Mouse (Mus musculus) neural tube, embryonic 14.5 days (tissue): ENCODE measurements around the gene Gpc6. TPM values are rescaled to one million over a fixed set of nuclear protein-coding genes. Genes with fewer than 3 reads are reported as not detected.

Source experiments
- ATAC-seq: fragments of 200-750 bp; cut with Nextera tagmentation; 2 replicates; pipeline ENCODE4 v1.8.0; 2017; ENCODE audit warnings: low read depth, mild to moderate bottlenecking, moderate TSS enrichment, moderate library complexity
- H3K27ac ChIP-seq: fragments of 300-500 bp; sonication (generic); 2 replicates; pipeline ENCODE4 v1.5.1; 2014; ENCODE audit warnings: low read depth, mild to moderate bottlenecking, control low read depth, low read length, moderate library complexity, mixed read lengths
- H3K27me3 ChIP-seq: fragments of 300-500 bp; sonication (generic); 2 replicates; pipeline ENCODE4 v1.6.1; 2014; ENCODE audit warnings: low read length; ENCODE audit not compliant: control insufficient read depth, insufficient read depth
- H3K36me3 ChIP-seq: fragments of 300-500 bp; sonication (generic); 2 replicates; pipeline ENCODE4 v1.6.1; 2014; ENCODE audit warnings: low read length, mixed read lengths; ENCODE audit not compliant: control insufficient read depth, insufficient read depth
- H3K4me1 ChIP-seq: fragments of 300-500 bp; sonication (generic); 2 replicates; pipeline ENCODE4 v1.6.1; 2014; ENCODE audit warnings: low read length; ENCODE audit not compliant: control insufficient read depth, insufficient read depth
- H3K4me2 ChIP-seq: fragments of 300-500 bp; sonication (generic); 2 replicates; pipeline ENCODE4 v1.6.1; 2014; ENCODE audit warnings: mild to moderate bottlenecking, low read depth, low read length, control low read depth
- H3K4me3 ChIP-seq: fragments of 300-500 bp; sonication (generic); 2 replicates; pipeline ENCODE4 v1.5.1; 2014; ENCODE audit warnings: low read depth, low read length, control low read depth, mixed read lengths
- H3K9ac ChIP-seq: fragments of 300-500 bp; sonication (generic); replicated peaks from 2 replicates; pipeline ENCODE4 v1.6.1; 2014; ENCODE audit warnings: low read depth, mild to moderate bottlenecking, control low read depth, low read length, mixed read lengths
- H3K9me3 ChIP-seq: fragments of 300-500 bp; sonication (generic); 2 replicates; pipeline ENCODE4 v1.6.1; 2016; ENCODE audit warnings: low read length; ENCODE audit not compliant: control insufficient read depth
- WGBS: fragments of 180-500 bp; shearing (Covaris S2); extraction: QIAGEN DNeasy Blood & Tissue Kit; methylation state at CpG from one replicate; pipeline ENCODE4 v1.1.7; 2014; 5-methylcytosine and 5-hydroxymethylcytosine counted together
- polyA plus RNA-seq: library from polyadenylated mRNA; unstranded; fragments of >200 nt; fragmentation: Nextera tagmentation; extraction: Ambion mirVana; gene quantifications from 2 replicates; pipeline ENCODE4 v1.2.1, GENCODE M21; 2014

The Gpc6 gene
- polyA plus RNA-seq, 1 experiment from 2014 or later: 20.8 TPM

DNA sequence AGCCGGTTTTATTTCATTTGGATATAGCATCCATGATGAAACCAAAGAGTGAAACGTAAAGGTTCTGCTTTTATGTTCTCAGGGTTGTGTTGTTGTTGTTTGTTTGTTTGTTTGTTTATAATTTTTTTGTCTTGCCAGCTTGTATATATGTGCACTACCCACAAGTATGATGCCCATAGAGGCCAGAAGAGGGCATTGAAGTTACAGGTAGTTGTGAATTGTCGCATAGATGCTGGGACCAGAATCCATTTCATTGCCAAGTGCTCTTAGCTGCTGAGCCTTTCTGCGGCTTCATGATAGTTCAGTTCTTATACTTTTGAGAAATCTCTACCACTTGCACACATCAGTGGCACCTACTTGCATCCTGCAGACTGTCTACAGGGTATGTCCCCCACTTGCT is 758.0 kb downstream of the Gpc6 start:
- Histone ChIP-seq H3K36me3 (no peaks in the 10 kb centered on the region), H3K9ac (no peak overlapping the region), H3K27me3 (no peaks in the 10 kb centered on the region), H3K4me3 (no peak overlapping the region), H3K4me1 (no peaks in the 10 kb centered on the region; the same call in 1 of the 2 replicates), H3K9me3 (no peaks in the 10 kb centered on the region), H3K4me2 (no peak overlapping the region), H3K27ac (no peak overlapping the region)
- no peak for ATAC-seq
- 91% methylated on average over 4 of the region's 4 CpGs for WGBS

DNA sequence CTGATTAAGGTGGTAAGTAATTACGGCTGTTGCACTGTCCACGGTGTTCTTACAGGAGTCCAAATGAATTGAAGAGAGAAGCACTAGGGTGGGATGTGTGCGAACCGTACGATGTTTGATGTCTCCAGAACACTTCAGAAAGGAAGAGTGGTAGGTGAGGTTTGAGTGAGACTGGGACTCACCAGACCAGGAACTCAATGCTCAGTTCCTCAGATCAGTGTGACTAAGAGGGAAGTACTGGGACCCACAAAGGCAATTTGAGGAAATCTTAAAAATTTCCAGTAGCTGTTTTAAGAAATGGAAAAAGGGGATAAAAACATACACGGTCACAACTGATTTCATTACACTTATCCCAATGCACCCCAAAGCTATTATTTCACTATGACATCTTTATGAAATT is 764.7 kb downstream of the Gpc6 start:
- Histone ChIP-seq H3K4me2 (no peak overlapping the region), H3K27ac (no peak overlapping the region), H3K9me3 (no peaks in the 10 kb centered on the region), H3K27me3 (no peaks in the 10 kb centered on the region), H3K4me1 (peaks cover 6% of the 10 kb centered on the region; the same call in 1 of the 2 replicates), H3K9ac (no peak overlapping the region), H3K4me3 (no peak overlapping the region), H3K36me3 (no peaks in the 10 kb centered on the region)
- WGBS: 90% methylated on average over 6 of the region's 6 CpGs
- no peak for ATAC-seq

DNA sequence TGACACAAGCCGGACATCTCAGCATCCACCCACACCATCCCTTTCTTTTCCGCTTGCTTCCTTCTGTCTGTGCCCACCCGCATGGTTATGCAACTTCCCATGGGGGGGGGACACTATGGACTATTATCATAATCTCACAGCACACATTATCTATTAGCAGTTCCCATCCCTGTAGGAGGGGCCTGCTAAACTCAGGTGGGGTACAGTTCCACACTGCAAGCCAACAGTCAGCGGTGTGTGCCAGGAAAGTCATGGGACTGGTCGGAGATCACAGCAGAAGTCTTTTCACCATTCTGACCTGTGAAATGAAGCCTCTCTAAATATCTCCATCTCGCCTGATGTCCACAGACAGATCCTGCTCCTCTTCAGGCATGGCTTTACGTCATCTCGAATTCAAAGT is 770.5 kb downstream of the Gpc6 start:
- Histone ChIP-seq H3K4me2 (no peak overlapping the region), H3K9me3 (no peaks in the 10 kb centered on the region), H3K36me3 (no peaks in the 10 kb centered on the region), H3K27me3 (no peaks in the 10 kb centered on the region), H3K4me1 (no peaks in the 10 kb centered on the region), H3K9ac (no peak overlapping the region), H3K4me3 (no peak overlapping the region), H3K27ac (no peak overlapping the region)
- ATAC-seq: no peak
- 85% methylated on average over 8 of the region's 8 CpGs for WGBS

DNA sequence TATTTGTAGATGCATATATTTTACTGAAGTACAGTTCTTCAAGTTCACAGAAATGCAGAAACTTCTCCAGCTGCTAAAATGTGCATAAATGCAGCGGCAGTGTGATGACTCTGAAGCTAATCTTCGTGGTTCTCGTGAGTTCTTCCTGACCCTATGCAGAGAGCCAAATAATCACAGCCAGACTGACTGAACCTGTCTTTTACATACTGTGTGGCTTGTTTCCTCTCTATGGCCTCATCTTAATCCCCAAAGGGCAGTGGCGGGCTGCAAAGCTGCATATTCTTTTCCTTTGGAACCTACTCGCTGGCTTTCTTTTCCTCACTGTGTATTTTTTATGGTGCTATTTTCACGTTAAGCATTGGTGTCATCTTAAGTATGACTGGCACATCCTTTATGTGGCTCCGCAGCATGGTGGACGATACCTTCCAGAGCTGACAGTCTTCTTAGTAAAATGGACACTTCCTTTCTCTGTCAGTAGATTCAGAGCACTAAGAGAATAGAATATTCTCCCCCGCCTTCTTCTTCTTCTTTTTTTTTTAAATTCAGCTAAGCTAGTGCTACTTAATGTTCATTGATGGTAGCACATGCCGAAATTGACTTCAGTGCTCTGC is 775.7 kb downstream of the Gpc6 start:
- no peak overlapping the region for H3K9ac ChIP-seq
- WGBS: 83% methylated on average over 10 of the region's 10 CpGs
- no peaks in the 10 kb centered on the region for H3K27me3 ChIP-seq
- H3K27ac ChIP-seq: no peak overlapping the region
- H3K36me3 ChIP-seq: no peaks in the 10 kb centered on the region
- no peak overlapping the region for H3K4me3 ChIP-seq
- no peak overlapping the region for H3K4me2 ChIP-seq
- H3K4me1 ChIP-seq: no peaks in the 10 kb centered on the region
- no peaks in the 10 kb centered on the region for H3K9me3 ChIP-seq
- no peak for ATAC-seq

DNA sequence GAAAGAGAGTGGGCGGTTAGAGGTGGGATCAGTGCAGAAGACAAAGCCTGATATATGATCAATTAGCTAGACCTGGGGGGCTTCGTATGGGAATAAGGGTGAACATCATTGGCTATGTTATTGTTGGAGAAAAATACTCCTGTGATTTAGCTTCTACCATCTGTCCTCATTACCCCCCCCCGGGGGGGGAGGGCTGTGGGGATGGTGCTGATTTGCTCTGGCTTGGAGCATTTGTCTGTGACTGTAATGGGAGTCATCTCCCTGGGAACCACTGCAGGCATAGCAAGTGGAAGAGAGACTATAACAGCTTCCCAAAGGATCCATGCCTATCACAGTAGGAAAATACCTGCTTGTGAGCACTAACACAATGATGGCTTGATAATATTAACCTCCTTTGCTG is 783.7 kb downstream of the Gpc6 start:
- no peaks in the 10 kb centered on the region for H3K36me3 ChIP-seq
- no peaks in the 10 kb centered on the region for H3K27me3 ChIP-seq
- no peaks in the 10 kb centered on the region for H3K9me3 ChIP-seq
- no peak overlapping the region for H3K27ac ChIP-seq
- no peak overlapping the region for H3K9ac ChIP-seq
- no peaks in the 10 kb centered on the region for H3K4me1 ChIP-seq
- WGBS: 63% methylated on average over 3 of the region's 3 CpGs
- no peak overlapping the region for H3K4me2 ChIP-seq
- H3K4me3 ChIP-seq: no peak overlapping the region
- ATAC-seq: no peak

DNA sequence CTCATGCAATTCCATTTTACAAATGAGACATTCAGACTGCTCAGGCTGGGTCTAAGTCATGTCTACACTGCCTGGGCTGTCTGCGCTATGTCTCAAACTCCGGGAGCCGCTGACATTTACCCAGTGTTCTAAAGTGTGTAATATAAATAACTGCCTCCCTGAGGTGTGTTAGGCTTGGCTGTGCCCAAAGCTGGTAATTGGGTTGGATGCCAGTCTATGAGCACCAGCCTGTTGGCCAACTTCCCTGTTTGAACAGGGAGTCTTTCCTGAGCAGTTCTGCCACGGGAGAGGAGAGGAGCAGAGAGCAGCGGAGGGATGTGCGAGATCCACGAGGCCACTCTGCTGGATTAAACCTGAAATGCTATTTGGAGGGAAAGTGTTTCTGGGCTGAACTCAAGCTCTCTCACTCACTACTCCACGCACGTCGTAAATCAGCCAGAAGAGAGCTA is 785.4 kb downstream of the Gpc6 start:
- ATAC-seq: no peak
- WGBS: 72% methylated on average over 10 of the region's 10 CpGs
- Histone ChIP-seq H3K4me1 (no peaks in the 10 kb centered on the region), H3K4me2 (no peak overlapping the region), H3K4me3 (no peak overlapping the region), H3K9me3 (no peaks in the 10 kb centered on the region), H3K27ac (no peak overlapping the region), H3K36me3 (no peaks in the 10 kb centered on the region), H3K27me3 (no peaks in the 10 kb centered on the region), H3K9ac (no peak overlapping the region)

DNA sequence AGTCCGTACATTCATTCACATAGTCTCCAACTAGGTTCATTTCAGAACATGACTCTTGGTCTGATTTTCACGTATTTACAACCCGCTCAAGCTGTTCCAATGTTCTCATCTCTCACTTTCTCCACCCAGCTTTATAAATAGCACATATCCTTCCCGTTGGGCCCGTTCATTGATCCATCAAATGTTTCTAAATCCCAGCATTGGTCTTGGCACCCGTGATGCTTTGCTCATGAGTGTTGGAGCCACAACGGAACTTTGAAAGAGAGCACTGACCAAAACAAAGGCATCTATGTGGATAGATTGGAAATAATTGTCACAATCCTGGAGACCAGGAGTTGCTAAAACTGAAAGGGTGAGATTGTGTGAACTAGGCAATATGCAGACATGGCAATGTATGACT is 787.2 kb downstream of the Gpc6 start:
- no peaks in the 10 kb centered on the region for H3K36me3 ChIP-seq
- H3K4me1 ChIP-seq: no peaks in the 10 kb centered on the region
- no peak overlapping the region for H3K27ac ChIP-seq
- no peak overlapping the region for H3K4me2 ChIP-seq
- H3K9me3 ChIP-seq: no peaks in the 10 kb centered on the region
- H3K4me3 ChIP-seq: no peak overlapping the region
- H3K27me3 ChIP-seq: no peaks in the 10 kb centered on the region
- WGBS: 94% methylated on average over 7 of the region's 7 CpGs
- H3K9ac ChIP-seq: no peak overlapping the region
- ATAC-seq: no peak

DNA sequence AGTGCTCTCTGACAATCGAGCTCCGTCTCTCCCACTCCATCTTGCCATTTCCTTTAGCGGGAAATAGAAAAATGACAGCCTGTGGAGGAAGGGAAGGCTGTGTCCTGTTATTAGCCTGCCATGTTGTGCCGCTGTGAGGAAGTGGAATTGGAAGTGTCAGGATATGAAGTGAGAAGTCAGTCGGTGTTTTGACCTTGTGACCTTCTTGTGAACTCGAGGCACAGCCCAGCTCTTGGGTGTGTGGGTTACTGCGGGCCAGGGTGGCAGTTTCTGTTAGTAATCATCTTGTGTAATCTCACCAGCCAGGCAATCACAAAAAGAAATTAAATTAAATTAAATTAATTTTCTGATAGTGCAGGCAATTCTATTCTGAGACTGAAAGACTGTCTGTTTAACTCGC is 789.0 kb downstream of the Gpc6 start:
- H3K27ac ChIP-seq: no peak overlapping the region
- WGBS: 67% methylated on average over 8 of the region's 8 CpGs

DNA sequence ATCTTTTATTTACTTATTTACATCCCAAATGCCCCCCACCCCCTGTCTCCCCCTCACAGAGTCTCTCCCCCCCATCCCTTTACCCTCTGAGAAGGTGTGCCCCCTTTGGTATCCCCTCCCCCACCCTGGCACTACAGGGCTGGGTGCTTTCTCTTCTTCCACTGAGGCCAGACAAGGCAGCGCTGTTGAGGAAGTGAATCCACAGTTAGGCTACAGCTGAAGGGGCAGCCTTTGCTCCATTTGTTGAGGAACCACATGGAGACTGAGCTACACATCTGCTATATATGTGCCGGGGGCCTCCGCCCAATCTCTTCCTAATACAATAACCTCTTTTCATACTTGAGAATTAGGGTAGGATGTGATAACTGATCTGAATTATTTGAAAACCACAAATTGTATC is 791.2 kb downstream of the Gpc6 start:
- Histone ChIP-seq H3K4me1 (no peaks in the 10 kb centered on the region), H3K4me2 (no peak overlapping the region), H3K36me3 (no peaks in the 10 kb centered on the region), H3K27ac (no peak overlapping the region), H3K9me3 (no peaks in the 10 kb centered on the region), H3K9ac (no peak overlapping the region), H3K4me3 (no peak overlapping the region), H3K27me3 (no peaks in the 10 kb centered on the region)
- no peak for ATAC-seq
- 95% methylated on average over 3 of the region's 3 CpGs for WGBS

More for the DNA sequence above, 789.0 kb downstream of the Gpc6 start:
- Histone ChIP-seq H3K4me2 (no peak overlapping the region), H3K4me3 (no peak overlapping the region), H3K9ac (no peak overlapping the region), H3K27me3 (no peaks in the 10 kb centered on the region), H3K4me1 (no peaks in the 10 kb centered on the region), H3K36me3 (no peaks in the 10 kb centered on the region), H3K9me3 (no peaks in the 10 kb centered on the region)
- ATAC-seq: no peak
